Mouse (Mus musculus) layer of hippocampus, adult 9-10 months (tissue): ENCODE measurements around the gene Etv1.

ENCODE experiments used
- DNase-seq: peaks from one replicate; pipeline ENCODE4 v3.0.0; 2022; ENCODE audit warnings: low spot score

The Etv1 gene

GRCm38 (mm10) chr12:38779186-38779777 lies at the start of gene Etv1:
Gene Etv1, plus strand, starts transcription at chr12:38779380.
- no peak for DNase-seq

DNA sequence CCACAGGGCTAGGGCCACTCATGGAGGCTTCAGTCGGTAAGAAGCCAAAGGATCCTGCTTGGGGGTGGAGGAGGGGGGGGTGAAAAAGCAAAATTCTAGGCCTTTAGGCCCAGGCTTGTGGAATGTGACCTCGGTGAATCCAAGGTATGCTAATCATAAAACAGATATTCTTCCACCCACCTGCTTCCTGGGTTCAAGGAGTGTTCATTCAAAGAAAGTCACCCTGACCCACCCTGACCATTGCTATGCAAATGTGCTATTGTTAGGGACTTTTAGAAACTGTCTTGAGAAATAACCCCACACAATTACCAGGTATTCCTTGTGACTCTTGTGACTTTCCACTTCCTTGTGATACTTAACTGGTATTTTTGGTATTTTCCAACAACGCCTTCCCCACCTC lies 49.5 kb upstream of the Etv1 start:
- DNase-seq, result no peak

- no peak for DNase-seq
Measured at GRCm38 (mm10) chr12:38730791-38731190, 48.4 kb upstream of the Etv1 start.

DNA sequence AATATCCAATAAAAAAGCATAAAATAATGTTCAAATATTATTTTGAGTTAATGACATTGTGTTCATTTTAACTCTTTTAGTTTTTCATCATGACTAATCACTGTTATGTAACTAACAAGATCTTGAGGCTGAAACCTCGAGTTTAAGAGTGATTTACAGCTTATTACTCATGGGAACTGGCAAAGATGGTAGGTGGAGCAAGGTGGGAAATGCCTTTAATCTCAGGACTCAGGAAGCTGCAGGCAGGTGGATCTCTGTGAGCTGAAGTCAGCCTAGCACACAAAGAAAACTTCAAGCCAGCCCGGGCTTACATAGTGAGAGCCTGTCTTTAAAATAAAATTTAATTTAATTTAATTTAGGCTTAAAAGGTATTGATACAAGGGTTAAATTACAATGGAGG lies 19.9 kb upstream of the Etv1 start:
- no peak for DNase-seq

DNA sequence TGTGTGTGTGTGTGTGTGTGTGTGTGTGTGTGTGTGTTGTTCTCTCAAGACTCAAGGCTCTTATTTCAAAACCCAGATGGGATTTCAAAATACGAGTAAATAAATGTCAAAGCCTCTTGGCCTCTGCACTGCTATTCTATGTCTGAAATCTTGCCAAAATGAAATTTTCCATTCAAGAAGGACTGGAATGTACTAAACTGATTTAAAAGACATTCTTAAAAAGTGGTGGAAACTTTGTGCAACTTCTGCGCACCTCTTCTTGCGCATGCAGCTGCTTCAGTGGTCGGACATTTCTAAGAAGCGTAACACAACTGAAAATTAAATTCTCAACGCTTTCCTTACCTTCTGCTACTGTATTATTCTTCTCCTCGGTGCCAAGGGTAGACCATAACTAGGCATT lies 1.9 kb upstream of the Etv1 start:
- DNase-seq, result no peak

GRCm38 (mm10) chr12:38777957-38778298 lies 1.3 kb upstream of the Etv1 start:
- no peak for DNase-seq

DNA sequence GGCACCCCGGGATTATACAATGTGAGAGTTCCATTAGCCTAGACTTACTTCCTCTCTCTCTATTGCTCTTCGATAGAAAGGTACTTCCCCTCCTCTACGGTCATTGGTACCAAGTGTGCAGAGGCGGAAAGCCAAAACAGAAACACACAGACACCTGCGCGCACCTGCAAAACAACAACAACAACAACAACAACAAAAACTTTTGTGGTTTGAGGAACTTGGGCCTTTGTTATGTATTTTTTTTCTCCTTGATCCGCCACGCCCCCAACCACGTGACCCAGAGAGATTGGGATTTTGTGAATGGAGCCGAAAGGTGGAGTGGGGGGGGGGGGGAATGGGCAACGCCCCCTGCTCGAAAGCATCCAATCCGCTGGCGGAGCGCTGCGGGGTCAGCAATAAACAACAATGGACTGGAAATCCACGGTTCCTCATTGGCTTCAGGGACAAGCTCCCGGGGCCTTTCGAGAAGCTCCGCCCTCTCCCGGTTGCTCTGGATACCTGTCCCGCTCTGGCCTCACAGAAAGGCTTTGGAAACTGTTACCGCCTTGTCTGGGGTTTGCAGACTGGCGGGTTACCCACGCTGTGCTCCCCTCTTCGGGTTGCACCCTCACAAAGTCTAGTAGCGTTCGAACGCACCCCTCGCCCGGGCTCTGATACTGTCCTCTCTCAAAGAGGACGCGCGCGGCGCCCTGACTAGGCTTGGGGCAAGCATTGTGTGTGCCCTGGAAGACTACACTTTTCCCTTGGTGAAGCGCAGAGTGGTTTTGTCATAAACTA lies 693 bp upstream of the Etv1 start:
- DNase-seq, result no peak

DNA sequence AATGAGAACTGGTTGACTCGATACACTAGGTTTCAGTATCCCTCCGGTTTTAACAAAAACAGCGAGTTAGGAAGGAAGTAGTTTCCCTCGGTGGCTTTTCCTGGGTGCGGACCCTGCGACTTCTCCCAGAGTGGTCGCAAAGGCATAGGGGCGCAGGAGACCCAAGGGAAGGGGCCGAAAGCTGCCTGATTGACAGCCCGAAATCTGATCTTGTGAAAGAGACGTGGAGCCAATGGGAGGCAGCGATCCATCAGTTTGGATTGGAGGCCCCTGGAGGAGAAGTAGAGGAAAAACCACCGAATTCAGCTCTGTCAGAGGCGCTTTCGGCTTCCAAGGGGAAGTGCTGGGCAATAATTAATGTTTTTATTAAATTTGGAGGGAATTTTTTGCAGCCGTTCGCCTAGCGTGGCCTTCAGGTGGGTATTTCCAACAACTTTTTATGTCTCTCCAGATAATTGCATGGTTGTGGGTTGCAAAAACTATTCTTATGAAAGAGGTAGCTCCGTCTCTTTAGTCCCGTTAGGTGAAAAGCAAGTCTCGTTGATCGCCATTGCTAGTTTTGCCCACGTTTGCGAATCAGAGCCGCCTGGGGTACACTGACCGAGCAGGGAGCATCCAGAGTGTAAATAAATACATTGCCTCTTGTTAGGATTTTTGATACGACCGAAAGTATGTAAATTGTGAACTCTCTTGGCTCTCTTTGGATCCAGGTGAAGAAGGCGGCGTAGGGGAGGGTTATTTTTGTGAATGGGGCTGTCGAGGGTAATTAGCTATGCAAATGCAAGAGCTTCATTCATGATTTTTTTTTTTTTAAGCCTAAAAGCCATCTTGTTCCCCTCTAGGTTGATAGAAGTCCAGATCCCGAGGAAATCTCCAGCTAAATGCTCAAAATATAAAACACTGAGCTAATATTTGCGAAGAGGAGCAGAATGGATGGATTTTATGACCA lies 1.1 kb downstream of the Etv1 start:
- no peak for DNase-seq

DNA sequence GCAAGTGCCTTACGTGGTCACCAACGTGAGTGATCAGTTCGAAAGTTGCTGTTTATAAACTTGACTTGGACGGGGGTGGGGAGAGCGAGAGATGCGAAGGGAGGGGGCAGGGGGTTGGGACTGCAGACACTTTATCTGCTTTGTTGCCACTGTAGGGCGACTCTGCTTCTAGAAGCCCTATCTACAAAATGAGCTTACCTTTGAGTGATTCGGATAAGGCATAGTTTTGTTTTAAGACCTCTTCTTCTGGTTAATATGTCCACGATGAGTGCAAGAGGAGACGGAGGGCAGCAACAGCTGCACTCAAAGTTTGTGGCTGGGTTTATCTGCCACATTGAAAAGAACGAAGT lies 1.8 kb downstream of the Etv1 start:
- DNase-seq, result no peak

- DNase-seq, result no peak
Measured at GRCm38 (mm10) chr12:38781686-38782085, 2.5 kb downstream of the Etv1 start.

DNA sequence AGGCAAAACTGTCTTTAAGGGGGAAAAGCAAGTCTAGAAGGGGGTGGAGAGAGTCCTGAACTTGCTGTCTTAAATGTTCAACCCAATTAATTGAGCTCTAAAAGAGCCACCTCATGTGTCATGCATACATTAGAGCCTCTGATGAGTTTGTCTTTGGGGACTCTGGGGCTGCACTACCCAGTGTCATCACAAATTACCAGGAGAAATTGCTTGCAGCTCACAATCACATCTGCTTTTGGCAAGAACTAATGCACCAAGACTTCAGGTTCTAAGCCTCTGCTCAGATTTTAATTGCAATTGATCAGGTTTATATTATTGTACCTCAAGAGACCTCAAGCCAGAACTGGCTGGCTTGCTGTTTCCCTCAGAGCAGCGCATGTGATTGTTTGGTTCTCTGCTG lies 4.1 kb downstream of the Etv1 start:
- DNase-seq, result no peak

DNA sequence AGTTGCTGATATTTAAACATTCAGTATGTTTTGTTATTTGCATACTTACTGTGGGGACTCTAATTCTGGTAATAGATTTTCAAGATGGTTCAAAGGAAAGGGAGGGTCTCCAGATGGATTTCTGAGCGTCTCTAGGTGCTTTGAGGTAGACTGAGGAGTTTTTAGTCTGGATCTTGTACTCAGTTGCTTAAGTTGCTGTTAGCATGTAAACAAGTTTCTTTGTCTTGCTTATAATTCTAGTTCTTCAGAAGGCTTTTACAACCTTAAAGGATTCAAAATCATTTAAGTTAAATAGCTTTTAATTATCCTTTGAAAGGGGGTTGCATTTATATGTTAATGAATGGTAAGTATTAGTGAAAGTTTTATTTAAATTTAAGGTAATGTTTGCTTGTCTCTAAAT lies 5.0 kb downstream of the Etv1 start:
- no peak for DNase-seq

DNA sequence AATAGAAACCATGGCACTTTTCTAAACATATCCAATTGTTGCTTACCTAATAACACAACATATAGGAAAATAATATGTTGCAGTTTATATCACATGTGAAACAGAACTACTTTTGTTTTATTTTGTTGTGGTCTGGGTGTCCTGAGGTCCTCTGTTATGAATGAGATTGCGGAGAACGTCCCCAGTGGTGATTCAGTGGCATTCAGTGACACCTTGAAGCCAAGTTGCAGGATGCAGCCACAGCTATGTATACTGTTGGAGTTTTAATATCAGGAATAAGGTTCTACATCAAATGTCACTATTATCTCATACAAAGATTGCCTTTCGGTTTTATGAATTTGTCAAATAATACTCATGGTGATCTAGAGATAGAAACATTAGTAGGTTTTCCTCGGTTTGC lies 7.4 kb downstream of the Etv1 start:
- DNase-seq, result no peak

DNA sequence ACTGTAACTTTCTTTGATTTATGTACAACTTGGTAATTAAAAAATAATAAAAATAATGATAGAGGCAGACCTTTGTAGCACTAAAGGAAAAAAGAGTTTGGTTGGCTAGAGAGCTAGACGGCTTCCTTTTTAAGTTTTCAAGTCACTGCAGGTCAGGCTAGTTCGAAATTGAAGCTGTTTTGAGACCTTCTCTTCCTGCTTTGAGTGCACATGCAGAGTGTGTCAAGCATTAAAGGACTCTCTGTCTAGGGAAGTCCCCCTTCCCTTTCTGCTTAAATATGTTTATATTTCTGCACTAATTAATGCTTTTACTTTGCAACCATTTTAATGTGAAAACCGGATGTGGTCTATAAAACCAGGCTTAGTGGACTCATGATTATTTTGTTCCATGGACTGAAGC lies 8.5 kb downstream of the Etv1 start:
- no peak for DNase-seq

- DNase-seq, result no peak
Measured at GRCm38 (mm10) chr12:38788621-38789020, 9.4 kb downstream of the Etv1 start.

DNA sequence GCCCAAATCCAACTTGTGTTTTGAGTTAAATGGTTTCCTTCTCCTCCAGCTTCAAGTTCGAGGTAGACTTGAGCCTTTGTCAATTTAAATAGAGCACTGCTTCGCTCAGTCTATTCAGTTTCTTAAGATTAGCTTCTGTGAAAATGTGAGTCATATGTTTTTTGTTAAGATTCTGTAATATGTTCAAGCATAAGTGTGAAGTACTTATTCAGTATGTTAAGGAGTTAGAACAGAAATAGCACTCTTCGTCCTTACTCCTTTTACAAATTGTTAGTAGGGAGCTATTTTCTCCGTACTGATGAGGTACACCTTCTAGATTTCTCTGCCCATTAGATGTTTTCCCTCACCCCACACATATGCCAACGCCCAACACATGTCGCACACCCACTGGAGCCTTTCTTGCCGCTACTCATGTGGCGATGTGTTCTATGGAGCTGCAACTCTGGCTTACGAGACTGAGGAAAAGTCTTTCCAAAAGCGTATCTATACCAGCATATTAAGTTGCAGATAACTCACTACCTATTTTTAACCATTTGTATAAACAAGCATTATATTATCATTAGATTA lies 10.7 kb downstream of the Etv1 start:
- no peak for DNase-seq

DNA sequence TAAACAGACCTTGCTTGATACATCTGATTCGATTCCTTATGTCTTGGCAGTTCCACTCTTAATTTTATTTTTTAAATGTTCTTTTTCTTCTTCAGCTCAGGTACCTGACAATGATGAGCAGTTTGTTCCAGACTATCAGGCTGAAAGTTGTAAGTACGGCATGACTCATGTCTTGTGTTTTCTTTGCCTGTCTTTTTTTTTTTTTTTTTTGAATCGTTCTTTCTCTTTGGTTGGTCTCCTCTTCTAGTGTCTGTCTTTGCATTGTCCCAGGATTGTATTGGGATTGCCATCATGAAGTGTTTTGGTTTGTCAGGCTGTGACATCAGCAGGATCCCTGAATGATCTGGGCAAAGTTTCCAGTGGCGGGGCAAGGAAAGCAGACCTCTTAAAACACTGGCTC lies 13.9 kb downstream of the Etv1 start:
- no peak for DNase-seq

DNA sequence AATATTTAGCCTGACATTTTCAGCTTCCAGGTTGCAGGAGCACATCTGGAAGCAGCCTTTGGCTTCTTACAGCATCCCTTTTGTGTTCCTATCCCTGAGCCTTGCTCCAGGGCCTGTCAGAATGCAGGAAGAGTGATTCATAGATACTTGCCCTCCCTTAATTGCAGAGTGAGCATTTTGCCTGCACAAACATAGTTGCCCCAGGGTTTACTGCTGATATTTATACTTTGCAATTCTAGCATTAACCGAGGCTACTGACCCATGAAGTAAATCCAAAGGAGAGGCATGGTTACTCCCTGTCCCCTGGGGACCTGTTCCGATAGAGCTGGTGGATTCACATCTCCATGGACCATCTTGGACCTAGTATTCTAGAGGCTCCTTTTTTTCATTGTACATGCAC lies 14.5 kb downstream of the Etv1 start:
- DNase-seq, result no peak

GRCm38 (mm10) chr12:38807031-38807430 lies 27.9 kb downstream of the Etv1 start:
- DNase-seq, result no peak

DNA sequence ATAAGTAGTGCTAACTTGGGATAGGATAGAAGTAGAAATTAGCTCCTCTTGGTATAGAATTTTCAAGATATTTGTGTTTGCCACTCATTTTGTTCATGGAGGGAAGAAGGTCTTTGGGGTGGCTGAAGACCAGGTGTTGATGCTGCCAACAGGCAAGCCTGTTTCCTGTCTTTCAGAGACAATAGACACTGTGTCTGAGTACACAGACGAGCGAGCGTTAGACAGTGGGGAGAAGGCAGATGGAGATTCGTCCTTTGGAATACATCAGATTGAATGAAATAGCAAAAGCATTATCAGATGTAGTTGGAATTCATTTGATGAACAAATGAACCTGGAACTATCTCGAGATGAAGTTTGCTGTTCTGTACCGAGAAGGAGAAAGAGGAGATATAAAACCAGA lies 33.2 kb downstream of the Etv1 start:
- DNase-seq, result no peak

DNA sequence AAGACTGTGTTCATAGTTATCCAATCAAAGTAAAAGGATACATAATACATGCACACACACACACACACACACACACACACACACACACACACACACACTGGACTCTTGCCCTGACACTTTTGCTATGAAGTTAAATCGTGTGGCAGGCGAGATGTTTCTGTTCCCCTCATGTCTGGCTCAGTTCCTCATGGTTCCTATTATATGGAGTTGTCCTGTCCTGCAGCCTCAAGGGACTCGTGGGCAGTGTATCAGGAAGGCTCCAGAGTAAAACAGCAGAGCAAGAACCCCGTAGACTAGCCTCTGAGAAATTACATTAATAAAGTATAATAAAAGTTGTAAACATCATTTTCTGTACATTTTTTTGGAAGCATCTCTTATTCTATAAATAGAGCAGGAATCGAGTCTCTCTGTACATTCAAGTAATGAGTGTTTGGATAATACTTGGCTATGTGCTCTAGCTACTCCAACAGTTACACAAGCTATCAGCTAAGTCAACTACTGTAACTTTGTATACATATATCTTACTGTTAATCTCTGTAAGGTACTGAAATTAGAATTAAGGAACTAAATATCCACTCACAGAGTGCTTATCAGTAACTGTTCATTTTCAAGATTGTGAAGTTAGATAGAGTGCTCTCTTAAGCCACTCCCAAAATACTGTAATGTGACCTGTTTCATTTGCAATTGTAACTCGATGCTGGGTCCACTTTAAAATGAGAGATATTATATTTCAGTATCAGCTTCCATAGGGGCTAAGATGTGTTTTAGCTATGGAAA lies 35.0 kb downstream of the Etv1 start:
- no peak for DNase-seq

- no peak for DNase-seq
Measured at GRCm38 (mm10) chr12:38816235-38816634, 37.1 kb downstream of the Etv1 start.
